ENCODE assay signal across 23 mouse cellular contexts in the genomic region with DNA sequence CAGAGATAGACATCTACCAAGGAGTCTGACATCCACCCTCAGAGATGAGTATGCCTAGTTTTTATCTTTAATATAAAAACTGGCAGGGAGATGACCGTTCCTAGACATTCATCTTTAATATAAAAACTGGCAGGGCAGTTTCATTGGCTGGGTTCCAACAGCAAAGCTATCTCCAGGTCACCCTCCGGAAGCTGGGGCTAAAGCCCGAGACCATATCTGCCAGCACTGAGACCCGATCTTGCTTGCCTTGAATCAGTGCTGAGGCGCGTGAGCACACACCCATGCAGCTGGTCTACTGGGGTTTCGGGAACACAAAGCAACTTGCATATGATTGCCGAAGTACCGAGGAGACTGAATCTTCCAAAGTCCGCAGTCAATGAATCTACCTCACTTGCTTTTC.
"Had no signal": no experiment of that assay in that cellular context is flagged by ENCODE, and none has a peak within 500 bp of the region (broad histone marks: within the 10 kb centered on the region; RNA-seq: fewer than 3 reads in every experiment).

No protein-coding gene starts in this region.

- H3K4me3 ChIP-seq: layer of hippocampus, adult 2 months; left cerebral cortex, adult 2 months; limb, embryonic 13.5 days; liver, embryonic 12.5 days; liver, embryonic 15.5 days had no signal

- H3K36me3 ChIP-seq: limb, embryonic 13.5 days; liver, embryonic 12.5 days; liver, embryonic 15.5 days had no signal

- H3K27ac ChIP-seq: kidney, postnatal 0 days; layer of hippocampus, adult 2 months; left cerebral cortex, adult 2 months; liver, embryonic 12.5 days; liver, embryonic 15.5 days; stomach, postnatal 0 days had no signal

- DNase-seq: kidney, adult 18-20 months; kidney, adult 9 months; layer of hippocampus, adult 9-11 months; layer of hippocampus, postnatal 36 days; left cerebral cortex, postnatal 4 days; liver; lung, adult 18-20 months; lung, postnatal 10 days; lung, postnatal 36 days; midbrain, embryonic 14.5 days; right cerebral cortex, postnatal 14 days; right cerebral cortex, postnatal 4 days; thymus, adult 2 months; thymus, postnatal 14 days; thymus, postnatal 4 days had no signal

- H3K27me3 ChIP-seq: limb, embryonic 13.5 days; liver, embryonic 12.5 days; liver, embryonic 15.5 days had no signal

- H3K4me2 ChIP-seq: limb, embryonic 13.5 days; liver, embryonic 12.5 days; liver, embryonic 15.5 days had no signal

- H3K9me3 ChIP-seq: limb, embryonic 13.5 days; liver, embryonic 12.5 days; liver, embryonic 15.5 days had no signal

- ATAC-seq: intestine, embryonic 16.5 days; liver, embryonic 12.5 days had no signal

- H3K9ac ChIP-seq: limb, embryonic 13.5 days; liver, embryonic 12.5 days; liver, embryonic 15.5 days had no signal
